9 mouse cellular contexts compared by ENCODE assay signal in genomic region chr13:31803166-31804093, GRCm38 (mm10). TPM values are rescaled to one million over a fixed set of nuclear protein-coding genes. Genes with fewer than 3 reads are reported as not detected.
DNase-seq lines count a peak whose midpoint lies in the region; ATAC-seq and TF ChIP-seq lines count a peak whose summit lies in the region.
"Had no signal": no experiment of that assay in that cellular context is flagged by ENCODE, and none has a peak within 500 bp of the region (broad histone marks: within the 10 kb centered on the region; RNA-seq: fewer than 3 reads in every experiment).

No protein-coding gene starts in this region.

- no peaks in the 10 kb centered on the region for H3K9me3 ChIP-seq in embryonic facial prominence, embryonic 10.5 days
- H3K9me3 ChIP-seq in limb, embryonic 11.5 days (ENCODE audit: control insufficient read depth, low read length) = no peaks in the 10 kb centered on the region

- no peak overlapping the region for H3K9ac ChIP-seq in limb, embryonic 11.5 days (ENCODE audit: low read length)

- DNase-seq in kidney, adult 2 months = peak; percentile 28
- no peak for DNase-seq in kidney, postnatal 14 days
- DNase-seq in ZHBTc4 (ENCODE audit: low read depth, low spot score) = peak; percentile 38
- DNase-seq in embryonic facial prominence, embryonic 10.5 days (ENCODE audit: low spot score) = peak; percentile 60
- DNase-seq in limb, embryonic 11.5 days (ENCODE audit: low spot score) = peak; percentile 59
- DNase-seq in testis, postnatal 14 days (ENCODE audit: low spot score) = no peak
- DNase-seq in thymus, postnatal 36 days = no peak
- DNase-seq: adrenal gland, postnatal 36 days had no signal

- H3K4me2 ChIP-seq in limb, embryonic 11.5 days (ENCODE audit: low read depth, severe bottlenecking) = peak overlapping the region; percentile 28

- ATAC-seq in limb, embryonic 11.5 days (ENCODE audit: insufficient number of reproducible peaks, low FRiP score, low TSS enrichment, low read depth) = no peak

- no peak overlapping the region for H3K4me3 ChIP-seq in kidney, adult 2 months (ENCODE audit: insufficient read depth, low read depth, low read length)
- H3K4me3 ChIP-seq in embryonic facial prominence, embryonic 10.5 days = peak overlapping the region; percentile 40
- no peak overlapping the region for H3K4me3 ChIP-seq in limb, embryonic 11.5 days (ENCODE audit: low read depth, low read length)

- no peaks in the 10 kb centered on the region for H3K4me1 ChIP-seq in kidney, adult 2 months (ENCODE audit: control insufficient read depth, insufficient read depth, low read length)
- H3K4me1 ChIP-seq in embryonic facial prominence, embryonic 10.5 days = peaks cover 75% of the 10 kb centered on the region
- H3K4me1 ChIP-seq in limb, embryonic 11.5 days (ENCODE audit: control insufficient read depth, insufficient read depth, low read length) = peaks cover 15% of the 10 kb centered on the region; the same call in 1 of the 2 replicates

- no peak for TF ChIP-seq CTCF in kidney, adult 2 months (conservative IDR thresholded peaks at IDR 0.05; ENCODE audit: insufficient read depth, insufficient read length, low read depth, low read length)

- no peak overlapping the region for H3K27ac ChIP-seq in kidney, adult 2 months (ENCODE audit: insufficient read depth, low read depth, low read length)
- peak overlapping the region; percentile 30; the same call in 1 of the 2 replicates for H3K27ac ChIP-seq in embryonic facial prominence, embryonic 10.5 days (replicated peaks)
- no peak overlapping the region for H3K27ac ChIP-seq in limb, embryonic 11.5 days (replicated peaks; ENCODE audit: low read depth, low read length)

- H3K27me3 ChIP-seq in kidney, adult 2 months (replicated peaks; ENCODE audit: control insufficient read depth, insufficient read depth, low read length) = peaks cover 4% of the 10 kb centered on the region; the same call in 1 of the 2 replicates
- H3K27me3 ChIP-seq in embryonic facial prominence, embryonic 10.5 days (replicated peaks; ENCODE audit: low read depth, poor library complexity, severe bottlenecking) = peaks cover 99% of the 10 kb centered on the region
- peaks cover 70% of the 10 kb centered on the region for H3K27me3 ChIP-seq in limb, embryonic 11.5 days (ENCODE audit: control insufficient read depth, insufficient read depth, low read length)

- 34% methylated on average over 31 of the region's 31 CpGs for WGBS in kidney, adult 2 months
- WGBS in embryonic facial prominence, embryonic 10.5 days = 1% methylated on average over 31 of the region's 31 CpGs
- WGBS in limb, embryonic 11.5 days = under 1% methylated on average over 31 of the region's 31 CpGs

- H3K36me3 ChIP-seq in kidney, adult 2 months (ENCODE audit: control insufficient read depth, insufficient read depth, low read length) = no peaks in the 10 kb centered on the region
- peaks cover 9% of the 10 kb centered on the region for H3K36me3 ChIP-seq in embryonic facial prominence, embryonic 10.5 days (replicated peaks)
- H3K36me3 ChIP-seq in limb, embryonic 11.5 days (ENCODE audit: control insufficient read depth, insufficient read depth, low read length) = no peaks in the 10 kb centered on the region

- no peak for TF ChIP-seq POLR2A in kidney, adult 2 months (IDR thresholded peaks at IDR 0.05; ENCODE audit: low read depth, low read length)

RNA-seq across cellular contexts. Expression of gene Foxc1, which starts 3.0 kb away (rescaled TPM):
- 3.7 and 5.2 TPM in 2 replicates for polyA plus RNA-seq in kidney, adult 2 months (2012; rRNA removed)
- polyA plus RNA-seq in embryonic facial prominence, embryonic 10.5 days (2016; fragmentation: Nextera tagmentation; extraction: Ambion mirVana) = 3.3 and 4.1 TPM in 2 replicates
- polyA plus RNA-seq in limb, embryonic 11.5 days (2014; fragmentation: Nextera tagmentation; extraction: Ambion mirVana) = 5.6 and 6.4 TPM in 2 replicates
- polyA plus RNA-seq: liver, embryonic 16.5 days had no signal

Comparison
In these comparisons a context has a peak if more than half of its experiments do, and no peak if none do; other contexts are left out.
1. DNase-seq: peak in kidney, adult 2 months (single experiment), ZHBTc4 (single experiment), embryonic facial prominence, embryonic 10.5 days (single experiment) and limb, embryonic 11.5 days (single experiment); none in kidney, postnatal 14 days (single experiment), testis, postnatal 14 days (single experiment) and thymus, postnatal 36 days (0 of 2).